14 mouse cellular contexts compared by ENCODE assay signal in the genomic region with DNA sequence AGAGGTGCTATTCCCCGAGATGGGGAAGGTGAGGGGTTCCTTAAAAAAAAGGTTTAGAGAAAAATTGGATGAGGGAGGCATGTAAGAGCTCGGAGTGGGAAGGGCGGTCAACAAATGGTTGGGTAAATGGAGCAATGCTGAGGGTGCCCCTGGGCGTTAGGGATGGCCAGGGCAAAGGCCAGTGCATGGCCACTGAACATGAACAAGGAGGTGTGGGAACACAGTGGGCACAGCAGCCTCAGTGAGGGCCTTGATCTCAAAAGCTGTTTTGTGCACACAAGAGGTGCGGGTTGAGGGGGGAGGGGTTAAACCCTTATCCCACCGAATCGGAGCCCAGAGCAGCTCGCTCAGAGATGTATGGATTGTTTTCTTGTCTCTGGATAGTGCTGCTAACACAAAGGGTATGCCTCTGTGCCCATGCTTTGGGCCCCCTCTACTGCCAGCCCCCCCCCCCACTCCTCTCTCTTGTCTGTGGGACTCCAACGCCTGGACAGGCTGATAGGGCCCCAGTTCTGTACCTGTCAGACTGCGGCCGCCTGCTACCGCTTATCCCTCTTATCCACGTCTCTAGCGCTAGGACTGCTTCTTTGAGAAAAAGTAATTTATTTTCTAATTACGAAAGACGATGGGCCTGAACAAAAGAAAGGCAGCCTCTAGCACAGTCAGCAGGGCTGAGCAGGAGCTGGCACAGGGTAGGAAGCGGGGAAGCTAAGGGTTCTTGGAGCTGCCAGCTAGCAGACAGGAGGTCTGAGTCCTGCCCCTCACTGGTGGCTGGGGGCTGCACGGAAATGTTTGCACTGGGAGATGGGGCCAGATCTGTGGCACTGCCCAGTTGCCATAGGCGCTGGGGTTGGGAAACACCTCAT.
A peak's percentile ranks its signal among the peaks of the same experiment; 100 is the strongest.
DNase-seq lines count a peak whose midpoint lies in the region; ATAC-seq and TF ChIP-seq lines count a peak whose summit lies in the region.
"Had no signal": no experiment of that assay in that cellular context is flagged by ENCODE, and none has a peak within 500 bp of the region (broad histone marks: within the 10 kb centered on the region; RNA-seq: fewer than 3 reads in every experiment).

No protein-coding gene starts in this region.

- no peak overlapping the region for H3K4me2 ChIP-seq in forebrain, embryonic 15.5 days (replicated peaks)
- no peak overlapping the region for H3K4me2 ChIP-seq in hindbrain, embryonic 16.5 days (ENCODE audit: low read length)
- H3K4me2 ChIP-seq in midbrain, postnatal 0 days (ENCODE audit: low read depth, low read length, poor library complexity, severe bottlenecking): no peak overlapping the region
- H3K4me2 ChIP-seq: embryonic facial prominence, embryonic 15.5 days; limb, embryonic 15.5 days had no signal

- WGBS in forebrain, embryonic 15.5 days: 20% methylated on average over 19 of the region's 19 CpGs
- WGBS in hindbrain, embryonic 16.5 days: 29% methylated on average over 19 of the region's 19 CpGs
- 40% methylated on average over 19 of the region's 19 CpGs for WGBS in midbrain, postnatal 0 days

- H3K36me3 ChIP-seq in forebrain, embryonic 15.5 days: no peaks in the 10 kb centered on the region
- H3K36me3 ChIP-seq in hindbrain, embryonic 16.5 days (ENCODE audit: control insufficient read depth, insufficient read depth, low read length): no peaks in the 10 kb centered on the region
- H3K36me3 ChIP-seq in midbrain, postnatal 0 days (ENCODE audit: insufficient read depth, low read length): no peaks in the 10 kb centered on the region
- H3K36me3 ChIP-seq: embryonic facial prominence, embryonic 15.5 days; limb, embryonic 15.5 days had no signal

- peak; percentile 41 for DNase-seq in midbrain, postnatal 0 days (ENCODE audit: low spot score)
- no peak for DNase-seq in right cerebral cortex, postnatal 4 days
- no peak for DNase-seq in adrenal gland, adult 18-20 months (ENCODE audit: low spot score in 2 of 2)
- no peak for DNase-seq in adrenal gland, postnatal 4 days (ENCODE audit: low spot score in 2 of 2)
- DNase-seq in urinary bladder, postnatal 14 days (ENCODE audit: low spot score): no peak
- DNase-seq: cerebellum, adult 18-20 months; lung, adult 18-20 months; lung, postnatal 4 days; thymus, adult 2 months had no signal

- H3K27ac ChIP-seq in embryonic fibroblast, embryonic 13.5 days (ENCODE audit: insufficient read depth, low read length): peak overlapping the region; percentile 59; the same call in 1 of the 2 replicates
- H3K27ac ChIP-seq in forebrain, embryonic 15.5 days (replicated peaks): 0 out of 2 replicates have a peak overlapping the region, but pooled peaks have one; percentile 16
- peak overlapping the region; percentile 56 for H3K27ac ChIP-seq in hindbrain, embryonic 16.5 days (ENCODE audit: low read depth, low read length)
- 0 out of 2 replicates have a peak overlapping the region, but pooled peaks have one; percentile 38 for H3K27ac ChIP-seq in midbrain, postnatal 0 days (ENCODE audit: low read depth, low read length)
- H3K27ac ChIP-seq: embryonic facial prominence, embryonic 15.5 days; limb, embryonic 15.5 days had no signal

- no peak for TF ChIP-seq POLR2A in embryonic fibroblast, embryonic 13.5 days (IDR thresholded peaks at IDR 0.05; ENCODE audit: low read depth, low read length)

- peak; percentile 64 for ATAC-seq in forebrain, embryonic 15.5 days (replicated peaks)
- peak; percentile 41; the same call in 1 of the 2 replicates for ATAC-seq in hindbrain, embryonic 16.5 days
- ATAC-seq in midbrain, postnatal 0 days (ENCODE audit: low FRiP score): peak; percentile 29; the same call in 1 of the 2 replicates

- no peak overlapping the region for H3K9ac ChIP-seq in forebrain, embryonic 15.5 days (replicated peaks)
- peak overlapping the region; percentile 35 for H3K9ac ChIP-seq in hindbrain, embryonic 16.5 days (ENCODE audit: low read depth, low read length)
- no peak overlapping the region for H3K9ac ChIP-seq in midbrain, postnatal 0 days (replicated peaks; ENCODE audit: low read length, poor library complexity, severe bottlenecking)
- H3K9ac ChIP-seq: embryonic facial prominence, embryonic 15.5 days; limb, embryonic 15.5 days had no signal

- H3K27me3 ChIP-seq in forebrain, embryonic 15.5 days: no peaks in the 10 kb centered on the region
- H3K27me3 ChIP-seq in hindbrain, embryonic 16.5 days (replicated peaks; ENCODE audit: control insufficient read depth, insufficient read depth, low read length): no peaks in the 10 kb centered on the region
- no peaks in the 10 kb centered on the region for H3K27me3 ChIP-seq in midbrain, postnatal 0 days (ENCODE audit: insufficient read depth, low read length)
- H3K27me3 ChIP-seq: embryonic facial prominence, embryonic 15.5 days; limb, embryonic 15.5 days had no signal

- H3K4me3 ChIP-seq in embryonic fibroblast, embryonic 13.5 days (ENCODE audit: insufficient read depth, low read length): no peak overlapping the region
- no peak overlapping the region for H3K4me3 ChIP-seq in forebrain, embryonic 15.5 days
- no peak overlapping the region for H3K4me3 ChIP-seq in hindbrain, embryonic 16.5 days (ENCODE audit: low read length)
- no peak overlapping the region for H3K4me3 ChIP-seq in midbrain, postnatal 0 days (ENCODE audit: low read depth, low read length)
- H3K4me3 ChIP-seq: embryonic facial prominence, embryonic 15.5 days; limb, embryonic 15.5 days had no signal

- TF ChIP-seq CTCF in embryonic fibroblast, embryonic 13.5 days (IDR thresholded peaks at IDR 0.05; ENCODE audit: borderline replicate concordance, insufficient read depth, low read length): no peak
- TF ChIP-seq CTCF in midbrain, postnatal 0 days (IDR thresholded peaks at IDR 0.05): no peak

- peaks cover 18% of the 10 kb centered on the region for H3K4me1 ChIP-seq in embryonic fibroblast, embryonic 13.5 days (ENCODE audit: control insufficient read depth, insufficient read depth, low read length)
- H3K4me1 ChIP-seq in forebrain, embryonic 15.5 days: peaks cover 11% of the 10 kb centered on the region
- peaks cover 6% of the 10 kb centered on the region for H3K4me1 ChIP-seq in hindbrain, embryonic 16.5 days (ENCODE audit: control insufficient read depth, insufficient read depth, low read depth, low read length)
- 0 out of 2 replicates have a peak, but pooled peaks cover 3% of the 10 kb centered on the region for H3K4me1 ChIP-seq in midbrain, postnatal 0 days (ENCODE audit: insufficient read depth, low read length)

- no peaks in the 10 kb centered on the region for H3K9me3 ChIP-seq in forebrain, embryonic 15.5 days
- H3K9me3 ChIP-seq in hindbrain, embryonic 16.5 days (ENCODE audit: control insufficient read depth, low read length): no peaks in the 10 kb centered on the region
- H3K9me3 ChIP-seq in midbrain, postnatal 0 days (ENCODE audit: low read length): no peaks in the 10 kb centered on the region
- H3K9me3 ChIP-seq: embryonic facial prominence, embryonic 15.5 days; limb, embryonic 15.5 days had no signal
